Mouse (Mus musculus) limb, embryonic 14.5 days (tissue): ENCODE results near the gene Aspg. TPM values are rescaled to one million over a fixed set of nuclear protein-coding genes. Genes with fewer than 3 reads are reported as not detected.
A peak's percentile ranks its signal among the peaks of the same experiment; 100 is the strongest.

Experiments used
- ATAC-seq: fragments of 200-750 bp; cut with Nextera tagmentation; 2 replicates; pipeline ENCODE4 v1.8.0; 2017; ENCODE audit warnings: low read depth, moderate number of reproducible peaks, moderate TSS enrichment; ENCODE audit not compliant: low FRiP score
- DNase-seq: peaks from one replicate; pipeline ENCODE4 v3.0.0-alpha.2; 2015; ENCODE audit warnings: low spot score
- H3K27ac ChIP-seq: fragments of 300-500 bp; sonication (generic); replicated peaks from 2 replicates; pipeline ENCODE4 v1.5.1; 2014; ENCODE audit warnings: low read depth, mild to moderate bottlenecking, low read length, moderate library complexity, mixed read lengths
- H3K27me3 ChIP-seq: fragments of 300-500 bp; sonication (generic); 2 replicates; pipeline ENCODE4 v1.6.1; 2014; ENCODE audit warnings: low read length, mixed read lengths; ENCODE audit not compliant: control insufficient read depth, insufficient read depth
- H3K36me3 ChIP-seq: fragments of 300-500 bp; sonication (generic); 2 replicates; pipeline ENCODE4 v1.6.1; 2014; ENCODE audit warnings: mild to moderate bottlenecking, low read length, moderate library complexity, mixed read lengths; ENCODE audit not compliant: control insufficient read depth, insufficient read depth
- H3K4me1 ChIP-seq: fragments of 300-500 bp; sonication (generic); 2 replicates; pipeline ENCODE4 v1.6.1; 2014; ENCODE audit warnings: antibody characterized with exemption, low read length, mixed read lengths; ENCODE audit not compliant: control insufficient read depth, insufficient read depth
- H3K4me2 ChIP-seq: fragments of 300-500 bp; sonication (generic); replicated peaks from 2 replicates; pipeline ENCODE4 v1.6.1; 2014; ENCODE audit warnings: low read depth, mild to moderate bottlenecking, low read length, moderate library complexity; ENCODE audit not compliant: severe bottlenecking
- H3K4me3 ChIP-seq: fragments of 300-500 bp; sonication (generic); replicated peaks from 2 replicates; pipeline ENCODE4 v1.5.1; 2014; ENCODE audit warnings: low read length
- H3K9ac ChIP-seq: fragments of 300-500 bp; sonication (generic); 2 replicates; pipeline ENCODE4 v1.6.1; 2014; ENCODE audit warnings: mild to moderate bottlenecking, low read depth, low read length, moderate library complexity; ENCODE audit not compliant: severe bottlenecking
- H3K9me3 ChIP-seq: fragments of 300-500 bp; sonication (generic); 2 replicates; pipeline ENCODE4 v1.6.1; 2016; ENCODE audit warnings: low read length; ENCODE audit not compliant: control insufficient read depth
- POLR2A ChIP-seq: fragments of 200-500 bp; IDR thresholded peaks from 2 replicates; pipeline ENCODE4 v1.8.0; 2012; ENCODE audit warnings: inconsistent platforms, mild to moderate bottlenecking, moderate library complexity, borderline replicate concordance; ENCODE audit not compliant: insufficient read depth, insufficient read length; ENCODE audit errors: extremely low read depth
- WGBS: fragments of 180-500 bp; shearing (Covaris S2); extraction: QIAGEN DNeasy Blood & Tissue Kit; methylation state at CpG from one replicate; pipeline ENCODE4 v1.1.7; 2014; 5-methylcytosine and 5-hydroxymethylcytosine counted together
- polyA plus RNA-seq, 2 experiments: library from polyadenylated mRNA; depleted of rRNA in 1 of 2; stranded (reverse) in 1 of 2; unstranded in 1 of 2; fragments of >200 nt; fragmentation: Nextera tagmentation in 1 of 2; extraction: Ambion mirVana in 1 of 2; gene quantifications; 2 replicates each; pipeline versions ENCODE4 v1.2.1 to v1.2.3; 2012 to 2014

Aspg gene
- polyA plus RNA-seq, 2 experiments = 2.5 to 4.7 TPM

- Histone ChIP-seq H3K36me3 (no peaks in the 10 kb centered on the region), H3K27ac (no peak overlapping the region), H3K4me3 (peak overlapping the region; percentile 79), H3K9me3 (no peaks in the 10 kb centered on the region), H3K4me1 (no peaks in the 10 kb centered on the region; the same call in 1 of the 2 replicates), H3K9ac (peak overlapping the region; percentile 77), H3K4me2 (peak overlapping the region; percentile 83), H3K27me3 (peaks cover 22% of the 10 kb centered on the region)
- ATAC-seq (peak; percentile 66), DNase-seq (peak; percentile 61)
- WGBS = under 1% methylated on average over 46 of the region's 79 CpGs
- TF ChIP-seq POLR2A = 0 out of 2 replicates have a peak, but pooled peaks have one; percentile 44
Observed at GRCm38 (mm10) chr12:112130161-112130860, 23.8 kb downstream of the Aspg start.

GRCm38 (mm10) chr12:112130957-112131356 is 24.5 kb downstream of the Aspg start:
- H3K9ac ChIP-seq = peak overlapping the region; percentile 77
- H3K27me3 ChIP-seq = peaks cover 22% of the 10 kb centered on the region
- no peak for TF ChIP-seq POLR2A
- ATAC-seq = peak; percentile 15; the same call in 1 of the 2 replicates
- H3K4me2 ChIP-seq = peak overlapping the region; percentile 83
- no peaks in the 10 kb centered on the region; the same call in 1 of the 2 replicates for H3K4me1 ChIP-seq
- H3K27ac ChIP-seq = no peak overlapping the region; the same call in 1 of the 2 replicates
- no peaks in the 10 kb centered on the region for H3K9me3 ChIP-seq
- DNase-seq = no peak
- no peaks in the 10 kb centered on the region for H3K36me3 ChIP-seq
- 18% methylated on average over 19 of the region's 32 CpGs for WGBS
- H3K4me3 ChIP-seq = peak overlapping the region; percentile 79

GRCm38 (mm10) chr12:112140231-112140630 is 33.8 kb downstream of the Aspg start:
- Histone ChIP-seq H3K27ac (no peak overlapping the region), H3K9ac (no peak overlapping the region), H3K36me3 (no peaks in the 10 kb centered on the region), H3K9me3 (no peaks in the 10 kb centered on the region), H3K4me2 (no peak overlapping the region), H3K4me1 (peaks cover 11% of the 10 kb centered on the region; the same call in 1 of the 2 replicates), H3K27me3 (peaks cover 38% of the 10 kb centered on the region), H3K4me3 (no peak overlapping the region)
- ATAC-seq (no peak), DNase-seq (peak; percentile 49)
- no peak for TF ChIP-seq POLR2A
- 4% methylated on average over 5 of the region's 5 CpGs for WGBS

- Histone ChIP-seq H3K4me2 (no peak overlapping the region), H3K4me3 (no peak overlapping the region), H3K4me1 (peaks cover 15% of the 10 kb centered on the region; the same call in 1 of the 2 replicates), H3K9me3 (no peaks in the 10 kb centered on the region), H3K27me3 (peaks cover 38% of the 10 kb centered on the region), H3K36me3 (no peaks in the 10 kb centered on the region), H3K9ac (no peak overlapping the region), H3K27ac (no peak overlapping the region)
- no peak for ATAC-seq
- 60% methylated on average over 7 of the region's 7 CpGs for WGBS
- TF ChIP-seq POLR2A = no peak
- no peak for DNase-seq
Observed at GRCm38 (mm10) chr12:112140745-112141144, 34.3 kb downstream of the Aspg start.

GRCm38 (mm10) chr12:112141300-112141699 is 34.8 kb downstream of the Aspg start:
- no peak for TF ChIP-seq POLR2A
- 3% methylated on average over 6 of the region's 6 CpGs for WGBS
- H3K36me3 ChIP-seq = no peaks in the 10 kb centered on the region
- no peak overlapping the region for H3K27ac ChIP-seq
- H3K9me3 ChIP-seq = no peaks in the 10 kb centered on the region
- H3K4me1 ChIP-seq = peaks cover 15% of the 10 kb centered on the region; the same call in 1 of the 2 replicates
- DNase-seq (peak; percentile 79), ATAC-seq (no peak)
- no peak overlapping the region for H3K9ac ChIP-seq
- H3K27me3 ChIP-seq = peaks cover 38% of the 10 kb centered on the region
- H3K4me2 ChIP-seq = no peak overlapping the region
- no peak overlapping the region for H3K4me3 ChIP-seq
